Mouse (Mus musculus): ENCODE results near the gene Gm5797. TPM values are rescaled to one million over a fixed set of nuclear protein-coding genes. Genes with fewer than 3 reads are reported as not detected.

Gm5797 gene
- not detected for polyA plus RNA-seq (2017; shearing (Covaris generic))

DNA sequence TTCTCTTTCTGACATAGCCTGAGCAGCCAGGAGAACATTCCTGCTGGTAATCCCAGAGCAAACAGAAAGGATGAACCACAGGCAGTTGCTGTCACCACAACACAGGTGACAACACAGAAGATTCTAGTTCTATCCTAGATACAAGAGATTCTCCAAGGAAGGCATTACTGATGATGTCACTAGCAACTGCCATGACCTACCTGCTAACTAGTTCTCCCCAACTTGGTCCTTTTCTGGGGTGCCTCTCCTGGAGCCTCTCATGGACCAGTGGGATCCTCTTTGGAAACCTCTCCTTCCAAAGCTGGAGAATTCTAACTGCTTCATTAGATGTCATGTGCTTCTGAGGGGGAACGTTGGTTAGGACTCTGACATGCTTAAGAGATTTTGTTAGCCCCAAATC lies at the start of gene Gm5797:
Gene Gm5797 (minus strand): TSS at position 101 of the 400 bp plus-strand sequence.

DNA sequence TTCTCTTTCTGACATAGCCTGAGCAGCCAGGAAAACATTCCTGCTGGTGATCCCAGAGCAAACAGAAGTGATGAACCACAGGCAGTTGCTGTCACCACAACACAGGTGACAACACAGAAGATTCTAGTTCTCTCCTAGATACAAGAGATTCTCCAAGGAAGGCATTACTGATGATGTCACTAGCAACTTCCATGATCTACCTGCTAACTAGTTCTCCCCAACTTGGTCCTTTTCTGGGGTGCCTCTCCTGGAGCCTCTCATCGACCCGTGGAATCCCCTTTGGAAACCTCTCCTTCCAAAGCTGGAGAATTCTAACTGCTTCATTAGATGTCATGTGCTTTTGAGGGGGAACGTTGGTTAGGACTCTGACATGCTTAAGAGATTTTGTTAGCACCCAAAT lies 32.8 kb upstream of the Gm5797 start, which contains the start of gene Gm8374:
Gene Gm8374 (minus strand): TSS at position 101 of the 400 bp plus-strand sequence.

DNA sequence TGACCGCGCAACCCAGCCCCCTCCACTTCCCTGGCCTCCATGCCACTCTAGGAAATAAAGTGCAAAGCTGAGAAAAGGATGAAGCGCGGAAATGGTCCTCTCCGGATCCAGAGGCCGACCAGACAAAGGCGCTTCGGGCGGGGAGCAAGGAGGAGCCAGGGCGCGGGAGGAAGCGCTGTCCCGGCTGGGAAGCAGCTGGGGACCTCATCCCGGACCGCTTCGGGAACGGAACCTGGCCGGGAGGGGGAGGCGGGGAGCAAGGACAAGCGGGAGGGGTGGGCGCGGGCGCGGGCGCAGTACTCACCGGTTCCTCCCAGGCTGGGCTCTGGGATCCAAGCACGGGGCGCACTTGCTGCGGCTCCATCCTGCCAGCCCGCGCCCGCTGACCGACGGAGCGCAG lies 17.5 kb downstream of the Gm5797 start, which contains the start of gene Gm3739:
Gene Gm3739 (minus strand): TSS at position 389 of the 400 bp plus-strand sequence.

Other genes with a start within 250 kb of the Gm5797 start
- gene Gm3696, start 231.8 kb downstream of the Gm5797 start, polyA plus RNA-seq (2017; shearing (Covaris generic)) = 1 to 10 TPM; 1.8 to 2.4 TPM
- not detected for gene Gm6676, start 207.0 kb downstream of the Gm5797 start, polyA plus RNA-seq (2017; shearing (Covaris generic))
- gene Gm3512, start 157.9 kb downstream of the Gm5797 start, polyA plus RNA-seq (2017; shearing (Covaris generic)) = 1 to 10 TPM; 3.6 to 3.7 TPM
- gene Gm16434, start 137.9 kb downstream of the Gm5797 start, polyA plus RNA-seq (2017; shearing (Covaris generic)) = not detected
- gene Gm3727, start 67.7 kb downstream of the Gm5797 start, polyA plus RNA-seq (2017; shearing (Covaris generic)) = not detected
- gene Gm3739, start 17.3 kb downstream of the Gm5797 start, polyA plus RNA-seq (2017; shearing (Covaris generic)) = 1 to 10 TPM; 6.0 to 6.3 TPM
- gene Gm8374, start 32.7 kb upstream of the Gm5797 start, polyA plus RNA-seq (2017; shearing (Covaris generic)) = not detected
- gene Gm3755, start 118.5 kb upstream of the Gm5797 start, polyA plus RNA-seq (2017; shearing (Covaris generic)) = under 1 TPM in 1 of 2 experiments, not detected in 1; 0.17 TPM
- 1 to 10 TPM; 1.7 to 6.4 TPM for gene Gm3752, start 151.4 kb upstream of the Gm5797 start, polyA plus RNA-seq (2017; shearing (Covaris generic))
- gene Gm3558, start 236.2 kb upstream of the Gm5797 start, polyA plus RNA-seq (2017; shearing (Covaris generic)) = 1 to 10 TPM in 1 of 2 experiments, under 1 TPM in 1; 0.47 to 1.2 TPM

Measured in activated CD4-positive, CD25-positive, alpha-beta regulatory T cell (primary cell).